In genomic region chr17:84363444-84363843, GRCm38 (mm10) we compare ENCODE assay signal across 11 mouse cellular contexts.
DNase-seq lines count a peak whose midpoint lies in the region; ATAC-seq lines count a peak whose summit lies in the region.
"Had no signal": no experiment of that assay in that cellular context is flagged by ENCODE, and none has a peak within 500 bp of the region (broad histone marks: within the 10 kb centered on the region; RNA-seq: fewer than 3 reads in every experiment).

No protein-coding gene starts in this region.

- H3K9ac ChIP-seq in midbrain, embryonic 13.5 days (replicated peaks), result no peak overlapping the region
- H3K9ac ChIP-seq in midbrain, embryonic 11.5 days (ENCODE audit: low read length), result no peak overlapping the region
- no peak overlapping the region for H3K9ac ChIP-seq in hindbrain, embryonic 16.5 days (ENCODE audit: low read depth, low read length)
- H3K9ac ChIP-seq in stomach, embryonic 16.5 days (ENCODE audit: low read length), result no peak overlapping the region
- H3K9ac ChIP-seq: liver, postnatal 0 days; neural tube, embryonic 15.5 days had no signal

- no peak overlapping the region for H3K4me3 ChIP-seq in heart, embryonic 10.5 days
- H3K4me3 ChIP-seq in midbrain, embryonic 13.5 days (replicated peaks), result no peak overlapping the region
- H3K4me3 ChIP-seq in midbrain, embryonic 11.5 days (ENCODE audit: low read depth, low read length), result no peak overlapping the region
- no peak overlapping the region for H3K4me3 ChIP-seq in hindbrain, embryonic 16.5 days (ENCODE audit: low read length)
- H3K4me3 ChIP-seq in stomach, embryonic 16.5 days (replicated peaks; ENCODE audit: low read length), result no peak overlapping the region
- H3K4me3 ChIP-seq: neural tube, embryonic 15.5 days had no signal

- intact Hi-C loops in left cerebral cortex, postnatal 4 days (cut with DNase I), result no loop called here

- H3K9me3 ChIP-seq in heart, embryonic 10.5 days, result no peaks in the 10 kb centered on the region
- no peaks in the 10 kb centered on the region for H3K9me3 ChIP-seq in midbrain, embryonic 13.5 days
- no peaks in the 10 kb centered on the region for H3K9me3 ChIP-seq in midbrain, embryonic 11.5 days (ENCODE audit: control insufficient read depth, low read length)
- H3K9me3 ChIP-seq in hindbrain, embryonic 16.5 days (ENCODE audit: control insufficient read depth, low read length), result no peaks in the 10 kb centered on the region
- no peaks in the 10 kb centered on the region for H3K9me3 ChIP-seq in stomach, embryonic 16.5 days (replicated peaks; ENCODE audit: control insufficient read depth, low read length)
- H3K9me3 ChIP-seq: neural tube, embryonic 15.5 days had no signal

- peaks cover 27% of the 10 kb centered on the region for H3K4me1 ChIP-seq in heart, embryonic 10.5 days
- H3K4me1 ChIP-seq in midbrain, embryonic 13.5 days (replicated peaks), result peaks cover 40% of the 10 kb centered on the region
- H3K4me1 ChIP-seq in midbrain, embryonic 11.5 days (ENCODE audit: control insufficient read depth, insufficient read depth, low read length), result peaks cover 8% of the 10 kb centered on the region; the same call in 1 of the 2 replicates
- H3K4me1 ChIP-seq in hindbrain, embryonic 16.5 days (ENCODE audit: control insufficient read depth, insufficient read depth, low read depth, low read length), result peaks cover 34% of the 10 kb centered on the region
- peaks cover 38% of the 10 kb centered on the region for H3K4me1 ChIP-seq in stomach, embryonic 16.5 days (ENCODE audit: control insufficient read depth, insufficient read depth, low read length)

- H3K27ac ChIP-seq in heart, embryonic 10.5 days, result peak overlapping the region; percentile 72; the same call in 1 of the 2 replicates
- peak overlapping the region; percentile 25; the same call in 1 of the 2 replicates for H3K27ac ChIP-seq in midbrain, embryonic 13.5 days
- H3K27ac ChIP-seq in midbrain, embryonic 11.5 days (ENCODE audit: low read depth, low read length), result no peak overlapping the region; the same call in 1 of the 2 replicates
- H3K27ac ChIP-seq in hindbrain, embryonic 16.5 days (ENCODE audit: low read depth, low read length), result peak overlapping the region; percentile 44; the same call in 1 of the 2 replicates
- peak overlapping the region; percentile 96; the same call in 1 of the 2 replicates for H3K27ac ChIP-seq in stomach, embryonic 16.5 days (ENCODE audit: low read length)

- DNase-seq in heart, embryonic 10.5 days (ENCODE audit: low spot score), result no peak
- DNase-seq in heart, adult 8-10 months (ENCODE audit: low spot score), result no peak
- DNase-seq in midbrain, embryonic 11.5 days (ENCODE audit: low spot score, missing footprints), result no peak
- no peak for DNase-seq in right cerebral cortex, postnatal 10 days (ENCODE audit: low spot score in 2 of 2)
- no peak for DNase-seq in left cerebral cortex, postnatal 4 days
- DNase-seq: adrenal gland, postnatal 36 days; liver, postnatal 0 days had no signal

- no peaks in the 10 kb centered on the region for H3K27me3 ChIP-seq in heart, embryonic 10.5 days (ENCODE audit: insufficient read depth, poor library complexity, severe bottlenecking)
- no peaks in the 10 kb centered on the region for H3K27me3 ChIP-seq in midbrain, embryonic 13.5 days
- H3K27me3 ChIP-seq in midbrain, embryonic 11.5 days (ENCODE audit: control insufficient read depth, insufficient read depth, low read length), result no peaks in the 10 kb centered on the region
- no peaks in the 10 kb centered on the region for H3K27me3 ChIP-seq in hindbrain, embryonic 16.5 days (replicated peaks; ENCODE audit: control insufficient read depth, insufficient read depth, low read length)
- no peaks in the 10 kb centered on the region for H3K27me3 ChIP-seq in stomach, embryonic 16.5 days (ENCODE audit: control insufficient read depth, insufficient read depth, low read length)
- H3K27me3 ChIP-seq: neural tube, embryonic 15.5 days had no signal

- H3K4me2 ChIP-seq in midbrain, embryonic 13.5 days (replicated peaks), result no peak overlapping the region
- H3K4me2 ChIP-seq in midbrain, embryonic 11.5 days, result no peak overlapping the region
- no peak overlapping the region for H3K4me2 ChIP-seq in hindbrain, embryonic 16.5 days (ENCODE audit: low read length)
- no peak overlapping the region for H3K4me2 ChIP-seq in stomach, embryonic 16.5 days (ENCODE audit: low read depth, low read length)
- H3K4me2 ChIP-seq: neural tube, embryonic 15.5 days had no signal

- ATAC-seq in midbrain, embryonic 13.5 days, result no peak
- no peak for ATAC-seq in midbrain, embryonic 11.5 days (ENCODE audit: low FRiP score)
- no peak for ATAC-seq in hindbrain, embryonic 16.5 days
- no peak for ATAC-seq in stomach, embryonic 16.5 days (ENCODE audit: insufficient read depth, low FRiP score)
- ATAC-seq: liver, postnatal 0 days had no signal

- 24% methylated on average over 2 of the region's 2 CpGs for WGBS in heart, embryonic 10.5 days
- WGBS in midbrain, embryonic 13.5 days, result 31% methylated on average over 2 of the region's 2 CpGs
- 34% methylated on average over 2 of the region's 2 CpGs for WGBS in midbrain, embryonic 11.5 days
- WGBS in hindbrain, embryonic 16.5 days, result 35% methylated on average over 2 of the region's 2 CpGs
- 40% methylated on average over 2 of the region's 2 CpGs for WGBS in stomach, embryonic 16.5 days

- H3K36me3 ChIP-seq in heart, embryonic 10.5 days, result peaks cover 8% of the 10 kb centered on the region
- no peaks in the 10 kb centered on the region; the same call in none of the 2 replicates for H3K36me3 ChIP-seq in midbrain, embryonic 13.5 days
- H3K36me3 ChIP-seq in midbrain, embryonic 11.5 days (ENCODE audit: control insufficient read depth, insufficient read depth, low read length), result no peaks in the 10 kb centered on the region
- no peaks in the 10 kb centered on the region for H3K36me3 ChIP-seq in hindbrain, embryonic 16.5 days (ENCODE audit: control insufficient read depth, insufficient read depth, low read length)
- no peaks in the 10 kb centered on the region for H3K36me3 ChIP-seq in stomach, embryonic 16.5 days (ENCODE audit: control insufficient read depth, insufficient read depth, low read length)
- H3K36me3 ChIP-seq: neural tube, embryonic 15.5 days had no signal
